Mouse (Mus musculus) spleen, adult 2 months (tissue): Measurements from ENCODE around the gene Sytl3.

Experiments
- CTCF ChIP-seq: fragments of 200-500 bp; IDR thresholded peaks from 2 replicates; pipeline ENCODE4 v1.5.1; 2011; ENCODE audit warnings: mild to moderate bottlenecking, inconsistent platforms; ENCODE audit not compliant: insufficient read depth, insufficient read length, insufficient replicate concordance; ENCODE audit errors: extremely low read depth
- POLR2A ChIP-seq: fragments of 200-500 bp; IDR thresholded peaks from 2 replicates; pipeline ENCODE4 v1.6.1; 2011; ENCODE audit warnings: low read depth, low read length, inconsistent platforms

DNA sequence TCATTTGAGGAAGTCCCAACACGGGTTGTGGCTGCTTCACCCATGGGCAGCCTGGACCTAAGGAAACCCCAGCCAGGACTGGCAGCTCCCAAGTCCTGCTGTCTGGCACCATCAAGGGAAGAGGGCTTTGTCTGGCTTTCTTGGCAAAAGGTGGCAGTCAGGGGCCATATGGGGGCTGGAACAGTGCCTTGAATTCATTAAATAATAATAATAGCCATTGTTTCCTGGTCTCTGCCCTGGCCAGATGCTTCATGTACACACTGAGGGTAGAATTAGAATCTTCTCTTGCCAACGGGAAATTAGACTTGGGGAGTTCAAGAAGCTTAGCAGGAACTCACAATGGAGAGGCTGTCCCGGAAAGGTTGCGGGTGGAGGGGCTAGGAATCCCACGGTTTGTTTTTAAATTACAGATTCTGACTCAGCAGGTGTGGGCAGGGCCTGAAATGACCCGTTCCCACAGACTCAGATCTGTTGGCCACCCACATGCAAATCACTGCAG lies 70.4 kb downstream of the Sytl3 start:
- TF ChIP-seq CTCF (no peak), POLR2A (no peak)
